Mouse (Mus musculus): ENCODE results near the gene Sfxn3.
"Not testable (repeated sequence)": the region's sequence is repeated elsewhere in the genome, so short reads cannot be mapped to it uniquely, and the experiment has no call there.

The Sfxn3 gene

GRCm38 (mm10) chr19:45018351-45018831 is 28.9 kb upstream of the Sfxn3 start:
- DNase-seq (ENCODE audit: low spot score in 2 of 2): no peak

GRCm38 (mm10) chr19:45020348-45020747 is 27.0 kb upstream of the Sfxn3 start:
- DNase-seq (ENCODE audit: low spot score in 2 of 2): no peak

GRCm38 (mm10) chr19:45021362-45021761 is 25.9 kb upstream of the Sfxn3 start:
- DNase-seq (ENCODE audit: low spot score in 2 of 2): no peak

GRCm38 (mm10) chr19:45023993-45024392 is 23.3 kb upstream of the Sfxn3 start:
- no peak for DNase-seq (ENCODE audit: low spot score in 2 of 2)

GRCm38 (mm10) chr19:45024775-45025174 is 22.5 kb upstream of the Sfxn3 start:
- DNase-seq (ENCODE audit: low spot score in 2 of 2): no peak

GRCm38 (mm10) chr19:45025937-45026568 is 21.2 kb upstream of the Sfxn3 start:
- no peak for DNase-seq (ENCODE audit: low spot score in 2 of 2)

GRCm38 (mm10) chr19:45026958-45027670 is 20.2 kb upstream of the Sfxn3 start:
- DNase-seq (ENCODE audit: low spot score in 2 of 2): no peak

- DNase-seq (ENCODE audit: low spot score in 2 of 2): no peak
Measured at GRCm38 (mm10) chr19:45027848-45028247, 19.5 kb upstream of the Sfxn3 start.

- DNase-seq (ENCODE audit: low spot score in 2 of 2): no peak
Measured at GRCm38 (mm10) chr19:45028746-45029145, 18.6 kb upstream of the Sfxn3 start.

GRCm38 (mm10) chr19:45029571-45029970 is 17.7 kb upstream of the Sfxn3 start:
- DNase-seq (ENCODE audit: low spot score in 2 of 2): no peak

GRCm38 (mm10) chr19:45030111-45030510 is 17.2 kb upstream of the Sfxn3 start:
- no peak for DNase-seq (ENCODE audit: low spot score in 2 of 2)

- peak in 1 of 2 experiments; percentile 77 for DNase-seq (ENCODE audit: low spot score in 2 of 2)
Measured at GRCm38 (mm10) chr19:45030746-45031693, 16.3 kb upstream of the Sfxn3 start.

GRCm38 (mm10) chr19:45031780-45032179 is 15.5 kb upstream of the Sfxn3 start:
- peak in 1 of 2 experiments; percentile 74 for DNase-seq (ENCODE audit: low spot score in 2 of 2)

GRCm38 (mm10) chr19:45032570-45033332 is 14.6 kb upstream of the Sfxn3 start:
- DNase-seq (ENCODE audit: low spot score in 2 of 2): no peak

- DNase-seq (ENCODE audit: low spot score in 2 of 2): no peak
Measured at GRCm38 (mm10) chr19:45036867-45037266, 10.4 kb upstream of the Sfxn3 start.

GRCm38 (mm10) chr19:45038198-45038597 is 9.1 kb upstream of the Sfxn3 start:
- not testable (repeated sequence) for DNase-seq (ENCODE audit: low spot score in 2 of 2)

- DNase-seq (ENCODE audit: low spot score in 2 of 2): no peak
Measured at GRCm38 (mm10) chr19:45040214-45040613, 7.1 kb upstream of the Sfxn3 start.

GRCm38 (mm10) chr19:45044389-45044927 is 2.8 kb upstream of the Sfxn3 start:
- DNase-seq (ENCODE audit: low spot score in 2 of 2): no peak

- DNase-seq (ENCODE audit: low spot score in 2 of 2): no peak
Measured at GRCm38 (mm10) chr19:45045236-45045635, 2.1 kb upstream of the Sfxn3 start.

GRCm38 (mm10) chr19:45045651-45046050 is 1.7 kb upstream of the Sfxn3 start, which contains the start of gene Pdzd7:
TSS of gene Pdzd7 (minus strand) at chr19:45045717.
- DNase-seq (ENCODE audit: low spot score in 2 of 2): no peak
